20 mouse cellular contexts compared by ENCODE assay signal in genomic region chr10:121612448-121612847, GRCm38 (mm10). TPM values are rescaled to one million over a fixed set of nuclear protein-coding genes. Genes with fewer than 3 reads are reported as not detected.
A peak's percentile ranks its signal among the peaks of the same experiment; 100 is the strongest.
DNase-seq lines count a peak whose midpoint lies in the region; ATAC-seq and TF ChIP-seq lines count a peak whose summit lies in the region.
"Had no signal": no experiment of that assay in that cellular context is flagged by ENCODE, and none has a peak within 500 bp of the region (broad histone marks: within the 10 kb centered on the region; RNA-seq: fewer than 3 reads in every experiment).

No protein-coding gene starts in this region.

- no peaks in the 10 kb centered on the region for H3K4me1 ChIP-seq in heart, embryonic 11.5 days (ENCODE audit: control insufficient read depth, insufficient read depth, low read length)
- no peaks in the 10 kb centered on the region for H3K4me1 ChIP-seq in heart, postnatal 0 days (ENCODE audit: control insufficient read depth, insufficient read depth)
- H3K4me1 ChIP-seq in heart, embryonic 10.5 days, result no peaks in the 10 kb centered on the region
- peaks cover 17% of the 10 kb centered on the region for H3K4me1 ChIP-seq in bone marrow macrophage, adult 2 months (ENCODE audit: control insufficient read depth, insufficient read depth, low read length)
- H3K4me1 ChIP-seq: embryonic facial prominence, embryonic 10.5 days; forebrain, embryonic 13.5 days; hindbrain, embryonic 15.5 days had no signal

- no peak for ATAC-seq in heart, embryonic 11.5 days (replicated peaks; ENCODE audit: insufficient number of reproducible peaks, low FRiP score, low TSS enrichment)
- no peak for ATAC-seq in heart, postnatal 0 days (ENCODE audit: insufficient read depth, low read depth)
- ATAC-seq: forebrain, embryonic 13.5 days; forebrain, postnatal 0 days; inflammation-experienced regulatory T-cells, adult 6 months; intestine, postnatal 0 days had no signal

- no peak overlapping the region for H3K9ac ChIP-seq in heart, embryonic 11.5 days (ENCODE audit: low read depth, low read length)
- no peak overlapping the region for H3K9ac ChIP-seq in heart, postnatal 0 days (replicated peaks; ENCODE audit: low read depth, low read length)
- H3K9ac ChIP-seq: forebrain, embryonic 13.5 days; forebrain, postnatal 0 days; hindbrain, embryonic 15.5 days had no signal

- H3K27ac ChIP-seq in heart, embryonic 11.5 days (ENCODE audit: low read depth, low read length), result peak overlapping the region; percentile 62; the same call in 1 of the 2 replicates
- peak overlapping the region; percentile 71; the same call in 1 of the 2 replicates for H3K27ac ChIP-seq in heart, postnatal 0 days (ENCODE audit: low read depth)
- H3K27ac ChIP-seq in heart, embryonic 10.5 days, result no peak overlapping the region
- H3K27ac ChIP-seq in bone marrow macrophage, adult 2 months (ENCODE audit: insufficient read depth, low read depth, low read length), result peak overlapping the region; percentile 11; the same call in 1 of the 2 replicates
- H3K27ac ChIP-seq: embryonic facial prominence, embryonic 10.5 days; forebrain, embryonic 13.5 days; hindbrain, embryonic 15.5 days had no signal

- no peaks in the 10 kb centered on the region for H3K27me3 ChIP-seq in heart, embryonic 11.5 days (ENCODE audit: control insufficient read depth, insufficient read depth, low read length)
- H3K27me3 ChIP-seq in heart, postnatal 0 days (ENCODE audit: control insufficient read depth, insufficient read depth, low read length), result no peaks in the 10 kb centered on the region
- no peaks in the 10 kb centered on the region for H3K27me3 ChIP-seq in heart, embryonic 10.5 days (ENCODE audit: insufficient read depth, poor library complexity, severe bottlenecking)
- H3K27me3 ChIP-seq: CH12.LX; forebrain, embryonic 13.5 days; hindbrain, embryonic 15.5 days had no signal

- H3K4me2 ChIP-seq in heart, embryonic 11.5 days, result no peak overlapping the region
- H3K4me2 ChIP-seq in heart, postnatal 0 days (ENCODE audit: low read depth, low read length), result no peak overlapping the region
- H3K4me2 ChIP-seq: forebrain, embryonic 13.5 days; hindbrain, embryonic 15.5 days had no signal

- no peaks in the 10 kb centered on the region for H3K9me3 ChIP-seq in heart, embryonic 11.5 days (replicated peaks; ENCODE audit: control insufficient read depth, low read length)
- no peaks in the 10 kb centered on the region for H3K9me3 ChIP-seq in heart, postnatal 0 days (replicated peaks; ENCODE audit: control insufficient read depth, low read length)
- no peaks in the 10 kb centered on the region for H3K9me3 ChIP-seq in heart, embryonic 10.5 days
- H3K9me3 ChIP-seq: embryonic facial prominence, embryonic 10.5 days; hindbrain, embryonic 15.5 days had no signal

- no peak for TF ChIP-seq EP300 in heart, postnatal 0 days (IDR thresholded peaks at IDR 0.05; ENCODE audit: low read depth)

- intact Hi-C loops in heart, postnatal 25 days (cut with DNase I), result no loop called here

- DNase-seq in heart, postnatal 25 days (ENCODE audit: low spot score), result no peak
- no peak for DNase-seq in heart, postnatal 0 days (ENCODE audit: low spot score)
- DNase-seq in heart, embryonic 10.5 days (ENCODE audit: low spot score), result no peak
- no peak for DNase-seq in urinary bladder, adult 2 months (ENCODE audit: low spot score)
- DNase-seq: adrenal gland, adult 2 months; adrenal gland, postnatal 25 days; cerebellum, adult 2 months; cerebellum, postnatal 10 days; forebrain, postnatal 0 days; gastrocnemius, postnatal 36 days; heart, adult 11 months had no signal

- WGBS in heart, embryonic 11.5 days (ENCODE audit: insufficient replicate concordance), result 87% methylated on average over 6 of the region's 6 CpGs
- WGBS in heart, postnatal 0 days, result 78% methylated on average over 6 of the region's 6 CpGs
- 84% methylated on average over 6 of the region's 6 CpGs for WGBS in heart, embryonic 10.5 days

- TF ChIP-seq CTCF in heart, postnatal 0 days (IDR thresholded peaks at IDR 0.05; ENCODE audit: low read depth), result no peak
- TF ChIP-seq CTCF in bone marrow macrophage, adult 2 months (IDR thresholded peaks at IDR 0.05; ENCODE audit: low read depth, low read length), result no peak

- no peak for TF ChIP-seq POLR2A in bone marrow macrophage, adult 2 months (IDR thresholded peaks at IDR 0.05; ENCODE audit: borderline replicate concordance, low read depth, low read length)

- H3K4me3 ChIP-seq in heart, embryonic 11.5 days (ENCODE audit: low read depth, low read length), result no peak overlapping the region
- H3K4me3 ChIP-seq in heart, postnatal 0 days (ENCODE audit: low read depth, low read length), result no peak overlapping the region
- no peak overlapping the region for H3K4me3 ChIP-seq in heart, embryonic 10.5 days
- no peak overlapping the region for H3K4me3 ChIP-seq in bone marrow macrophage, adult 2 months (ENCODE audit: insufficient read depth, low read length)
- H3K4me3 ChIP-seq: embryonic facial prominence, embryonic 10.5 days; forebrain, embryonic 13.5 days; hindbrain, embryonic 15.5 days had no signal

- H3K36me3 ChIP-seq in heart, embryonic 11.5 days (ENCODE audit: control insufficient read depth, insufficient read depth, low read length), result peaks cover 43% of the 10 kb centered on the region
- H3K36me3 ChIP-seq in heart, postnatal 0 days (replicated peaks; ENCODE audit: control insufficient read depth, insufficient read depth, low read length), result peaks cover 85% of the 10 kb centered on the region
- H3K36me3 ChIP-seq in heart, embryonic 10.5 days, result peaks cover 94% of the 10 kb centered on the region

RNA-seq across cellular contexts. Expression of gene Xpot, which starts 13.7 kb away (rescaled TPM):
- 35.3 and 44.8 TPM in 2 replicates for polyA plus RNA-seq in heart, embryonic 11.5 days (2014; fragmentation: Nextera tagmentation; extraction: Ambion mirVana)
- 10 to 100 TPM; 24.3 to 24.7 TPM for total RNA-seq in heart, postnatal 25 days (2021)
- 41.1 and 57.5 TPM in 2 replicates for total RNA-seq in heart, postnatal 0 days (2014; rRNA removed; ENCODE audit: low replicate concordance)
- 14.8 and 17.4 TPM in 2 replicates for polyA plus RNA-seq in heart, postnatal 0 days (2015; fragmentation: Nextera tagmentation; extraction: Ambion mirVana)
- 44.8 and 48.8 TPM in 2 replicates for polyA plus RNA-seq in heart, embryonic 10.5 days (2016; fragmentation: Nextera tagmentation; extraction: Ambion mirVana)
- 54.0 and 62.2 TPM in 2 replicates for polyA plus RNA-seq in bone marrow macrophage, adult 2 months (2012; ENCODE audit: insufficient read depth, insufficient read length, missing spikeins)
- polyA plus RNA-seq in urinary bladder, adult 2 months (2012; rRNA removed), result 40.7 and 46.5 TPM in 2 replicates

RNA-seq across cellular contexts. Expression of gene Tbk1, which starts 25.9 kb away (rescaled TPM):
- 22.7 and 27.4 TPM in 2 replicates for polyA plus RNA-seq in heart, embryonic 11.5 days (2014; fragmentation: Nextera tagmentation; extraction: Ambion mirVana)
- 10 to 100 TPM; 16.7 to 20.4 TPM for total RNA-seq in heart, postnatal 25 days (2021)
- 12.5 and 23.3 TPM in 2 replicates for total RNA-seq in heart, postnatal 0 days (2014; rRNA removed; ENCODE audit: low replicate concordance)
- 15.5 and 15.7 TPM in 2 replicates for polyA plus RNA-seq in heart, postnatal 0 days (2015; fragmentation: Nextera tagmentation; extraction: Ambion mirVana)
- polyA plus RNA-seq in heart, embryonic 10.5 days (2016; fragmentation: Nextera tagmentation; extraction: Ambion mirVana), result 28.1 and 31.4 TPM in 2 replicates
- polyA plus RNA-seq in bone marrow macrophage, adult 2 months (2012; ENCODE audit: insufficient read depth, insufficient read length, missing spikeins), result 102 and 107 TPM in 2 replicates
- 30.6 and 35.6 TPM in 2 replicates for polyA plus RNA-seq in urinary bladder, adult 2 months (2012; rRNA removed)

RNA-seq across cellular contexts. Expression of gene D930020B18Rik, which starts 28.9 kb away (rescaled TPM):
- polyA plus RNA-seq in heart, embryonic 11.5 days (2014; fragmentation: Nextera tagmentation; extraction: Ambion mirVana), result not detected in 2 replicates
- not detected for total RNA-seq in heart, postnatal 25 days (2021)
- total RNA-seq in heart, postnatal 0 days (2014; rRNA removed; ENCODE audit: low replicate concordance), result not detected in 2 replicates
- 0.07 TPM in 1 of 2 replicates, not detected in the other for polyA plus RNA-seq in heart, postnatal 0 days (2015; fragmentation: Nextera tagmentation; extraction: Ambion mirVana)
- 0.11 TPM in 1 of 2 replicates, not detected in the other for polyA plus RNA-seq in heart, embryonic 10.5 days (2016; fragmentation: Nextera tagmentation; extraction: Ambion mirVana)
- polyA plus RNA-seq in bone marrow macrophage, adult 2 months (2012; ENCODE audit: insufficient read depth, insufficient read length, missing spikeins), result not detected in 2 replicates
- polyA plus RNA-seq in urinary bladder, adult 2 months (2012; rRNA removed), result 0.03 and 0.19 TPM in 2 replicates
- total RNA-seq: adrenal gland, adult 2 months; adrenal gland, postnatal 25 days; CH12.LX; gastrocnemius, adult 8-10 months; gastrocnemius, postnatal 36 days had no signal
- polyA plus RNA-seq: adrenal gland, adult 2 months; forebrain, embryonic 13.5 days had no signal
